Mouse (Mus musculus) stomach, embryonic 16.5 days (tissue): ENCODE results near the gene Unc13d. TPM values are rescaled to one million over a fixed set of nuclear protein-coding genes. Genes with fewer than 3 reads are reported as not detected.

Experiments
- ATAC-seq: fragments of 200-750 bp; cut with Nextera tagmentation; 2 replicates; pipeline ENCODE4 v1.8.0; 2017; ENCODE audit warnings: moderate number of reproducible peaks, moderate TSS enrichment; ENCODE audit not compliant: insufficient read depth, low FRiP score
- H3K27ac ChIP-seq: fragments of 300-500 bp; sonication (generic); 2 replicates; pipeline ENCODE4 v1.5.1; 2014; ENCODE audit warnings: low read length
- H3K27me3 ChIP-seq: fragments of 300-500 bp; sonication (generic); 2 replicates; pipeline ENCODE4 v1.6.1; 2014; ENCODE audit warnings: low read length, control low read depth, mixed read lengths; ENCODE audit not compliant: control insufficient read depth, insufficient read depth
- H3K36me3 ChIP-seq: fragments of 300-500 bp; sonication (generic); 2 replicates; pipeline ENCODE4 v1.6.1; 2014; ENCODE audit warnings: low read length; ENCODE audit not compliant: control insufficient read depth, insufficient read depth
- H3K4me1 ChIP-seq: fragments of 300-500 bp; sonication (generic); 2 replicates; pipeline ENCODE4 v1.6.1; 2014; ENCODE audit warnings: low read length, control low read depth, mixed read lengths; ENCODE audit not compliant: control insufficient read depth, insufficient read depth
- H3K4me2 ChIP-seq: fragments of 300-500 bp; sonication (generic); 2 replicates; pipeline ENCODE4 v1.6.1; 2014; ENCODE audit warnings: low read depth, low read length, mixed read lengths
- H3K4me3 ChIP-seq: fragments of 300-500 bp; sonication (generic); replicated peaks from 2 replicates; pipeline ENCODE4 v1.5.1; 2014; ENCODE audit warnings: mild to moderate bottlenecking, low read length
- H3K9ac ChIP-seq: fragments of 300-500 bp; sonication (generic); 2 replicates; pipeline ENCODE4 v1.6.1; 2014; ENCODE audit warnings: low read length
- H3K9me3 ChIP-seq: fragments of 300-500 bp; sonication (generic); replicated peaks from 2 replicates; pipeline ENCODE4 v1.6.1; 2016; ENCODE audit warnings: low read length, control low read depth; ENCODE audit not compliant: control insufficient read depth
- WGBS: fragments of 180-500 bp; shearing (Covaris S2); extraction: QIAGEN DNeasy Blood & Tissue Kit; methylation state at CpG from one replicate; pipeline ENCODE4 v1.1.7; 2014; 5-methylcytosine and 5-hydroxymethylcytosine counted together
- polyA plus RNA-seq: library from polyadenylated mRNA; unstranded; fragments of >200 nt; fragmentation: Nextera tagmentation; extraction: Ambion mirVana; gene quantifications from 2 replicates; pipeline ENCODE4 v1.2.1, GENCODE M21; 2015

Gene Unc13d
- polyA plus RNA-seq, 1 experiment from 2014 or later = 8.3 TPM

DNA sequence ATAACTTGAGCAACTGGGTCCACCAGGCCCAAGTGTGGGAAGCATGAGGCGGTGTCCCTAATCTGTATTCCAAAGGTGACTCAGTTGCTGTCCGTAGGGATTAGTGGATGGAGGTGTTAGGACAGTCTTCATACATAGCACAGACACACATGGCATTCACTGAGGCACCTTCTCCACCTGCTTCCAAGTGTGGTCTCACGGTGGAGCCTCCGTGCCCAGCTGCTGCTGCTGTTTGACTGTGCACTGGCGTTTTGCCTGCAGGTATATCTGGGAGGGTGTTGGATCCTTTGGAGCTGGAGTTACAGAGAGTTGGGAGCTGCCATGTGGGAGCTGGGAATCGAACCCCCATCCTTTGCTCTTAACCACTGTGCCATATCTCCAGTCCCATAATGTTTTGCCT is 43.2 kb downstream of the Unc13d start:
- Histone ChIP-seq H3K36me3 (no peaks in the 10 kb centered on the region), H3K27me3 (no peaks in the 10 kb centered on the region), H3K9ac (no peak overlapping the region), H3K4me3 (no peak overlapping the region), H3K4me1 (peaks cover 16% of the 10 kb centered on the region; the same call in 1 of the 2 replicates), H3K27ac (no peak overlapping the region), H3K9me3 (no peaks in the 10 kb centered on the region), H3K4me2 (no peak overlapping the region)
- ATAC-seq = no peak
- WGBS = 95% methylated on average over 6 of the region's 6 CpGs

GRCm38 (mm10) chr11:116030898-116031845 is 46.6 kb downstream of the Unc13d start:
- no peaks in the 10 kb centered on the region for H3K27me3 ChIP-seq
- peak overlapping the region; percentile 77 for H3K4me2 ChIP-seq
- peak overlapping the region; percentile 99 for H3K27ac ChIP-seq
- ATAC-seq = no peak
- H3K9ac ChIP-seq = peak overlapping the region; percentile 93
- H3K4me3 ChIP-seq = peak overlapping the region; percentile 68
- 23% methylated on average over 14 of the region's 14 CpGs for WGBS
- no peaks in the 10 kb centered on the region for H3K36me3 ChIP-seq
- no peaks in the 10 kb centered on the region for H3K9me3 ChIP-seq
- peaks cover 18% of the 10 kb centered on the region; the same call in 1 of the 2 replicates for H3K4me1 ChIP-seq

DNA sequence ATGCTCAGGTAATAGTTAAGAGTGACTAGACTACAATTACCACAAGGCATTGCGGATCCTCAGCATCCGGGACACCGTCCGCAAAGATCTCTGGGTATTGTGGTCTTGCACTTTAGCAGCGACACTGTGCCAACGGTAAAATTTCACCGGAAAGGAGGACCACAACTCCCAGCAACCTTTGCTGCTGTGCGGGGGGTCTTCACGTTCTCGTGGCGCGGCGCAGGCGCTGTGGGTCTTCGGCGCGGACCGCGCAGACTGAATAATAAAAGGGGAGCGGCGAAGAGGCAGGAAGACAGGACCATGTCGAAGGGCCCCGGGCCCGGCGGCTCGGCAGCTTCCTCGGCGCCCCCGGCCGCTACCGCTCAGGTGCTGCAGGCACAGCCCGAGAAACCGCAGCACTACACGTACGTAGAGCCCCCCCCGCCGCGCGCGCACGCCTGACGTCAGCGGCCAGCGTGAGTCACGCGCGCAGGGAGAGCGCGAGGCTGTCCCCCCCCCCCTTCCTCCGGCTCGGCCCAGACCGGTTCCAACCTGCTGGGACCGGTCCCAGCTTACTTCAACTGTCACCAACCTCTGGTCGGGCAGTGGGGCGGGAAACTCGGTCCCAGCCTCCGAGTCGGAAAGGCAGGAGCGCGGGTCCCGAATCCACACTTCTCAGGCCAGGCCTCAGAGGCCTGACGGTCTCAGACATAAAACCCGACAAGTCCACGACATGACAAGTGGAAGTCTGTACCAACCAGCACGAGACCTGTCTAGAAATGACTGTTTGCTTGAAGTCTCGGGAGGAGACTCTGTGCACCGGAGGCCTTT is 47.5 kb downstream of the Unc13d start, which contains the start of gene Unk:
TSS of gene Unk (plus strand) at position 235 of the 810 bp plus-strand sequence.
- peaks cover 18% of the 10 kb centered on the region; the same call in 1 of the 2 replicates for H3K4me1 ChIP-seq
- H3K4me3 ChIP-seq = peak within 1 kb of the TSS; percentile 68
- H3K9me3 ChIP-seq = no peaks in the 10 kb centered on the region
- H3K4me2 ChIP-seq = peak within 1 kb of the TSS; percentile 77
- H3K9ac ChIP-seq = peak within 1 kb of the TSS; percentile 93
- under 1% methylated on average over 66 of the region's 67 CpGs for WGBS
- ATAC-seq = peak; percentile 95
- H3K36me3 ChIP-seq = no peaks in the 10 kb centered on the region
- peak within 1 kb of the TSS; percentile 99 for H3K27ac ChIP-seq
- no peaks in the 10 kb centered on the region for H3K27me3 ChIP-seq

- Histone ChIP-seq H3K36me3 (no peaks in the 10 kb centered on the region), H3K9me3 (no peaks in the 10 kb centered on the region), H3K4me1 (peaks cover 18% of the 10 kb centered on the region; the same call in 1 of the 2 replicates), H3K4me2 (peak overlapping the region; percentile 63), H3K9ac (peak overlapping the region; percentile 73), H3K27me3 (no peaks in the 10 kb centered on the region), H3K27ac (peak overlapping the region; percentile 22; the same call in 1 of the 2 replicates), H3K4me3 (peak overlapping the region; percentile 68)
- ATAC-seq = no peak
- WGBS = 74% methylated on average over 6 of the region's 6 CpGs
These were observed 48.5 kb downstream of the Unc13d start for GRCm38 (mm10) chr11:116029086-116029865.

DNA sequence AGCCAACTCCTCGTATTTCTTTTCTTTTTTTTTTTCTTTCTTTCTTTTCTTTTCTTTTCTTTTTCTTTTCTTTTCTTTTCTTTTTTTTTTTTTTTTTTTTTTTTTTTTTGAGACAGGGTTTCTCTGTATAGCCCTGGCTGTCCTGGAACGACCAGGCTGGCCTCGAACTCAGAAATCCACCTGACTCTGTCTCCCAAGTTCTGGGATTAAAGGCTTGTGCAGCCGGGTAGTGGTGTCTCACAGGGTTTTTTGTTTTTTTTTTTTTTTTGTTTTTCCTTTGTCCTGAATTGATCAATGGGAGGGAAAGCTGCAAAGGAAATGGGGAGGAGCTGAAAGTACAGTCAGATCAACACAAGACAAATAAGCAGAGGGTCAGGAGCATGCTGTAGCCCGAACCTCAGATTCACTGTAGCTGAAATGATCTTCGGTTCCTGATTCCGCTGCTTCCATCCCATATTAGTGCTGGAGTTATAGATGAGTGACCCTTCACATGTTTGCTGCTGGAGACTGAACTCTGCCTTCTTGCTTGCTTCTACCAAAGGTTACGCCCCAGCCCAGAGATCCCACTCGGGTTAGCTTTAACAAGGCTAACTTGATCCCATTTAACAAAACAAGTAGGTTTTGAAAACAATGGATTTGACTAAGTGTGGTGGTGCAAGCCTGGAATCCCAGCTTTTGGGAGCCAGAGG is 49.4 kb downstream of the Unc13d start:
- no peaks in the 10 kb centered on the region for H3K27me3 ChIP-seq
- H3K27ac ChIP-seq = no peak overlapping the region
- no peak overlapping the region for H3K4me2 ChIP-seq
- no peaks in the 10 kb centered on the region; the same call in 1 of the 2 replicates for H3K36me3 ChIP-seq
- no peaks in the 10 kb centered on the region for H3K9me3 ChIP-seq
- no peak overlapping the region for H3K9ac ChIP-seq
- peaks cover 18% of the 10 kb centered on the region; the same call in 1 of the 2 replicates for H3K4me1 ChIP-seq
- 75% methylated on average over 9 of the region's 9 CpGs for WGBS
- no peak for ATAC-seq
- H3K4me3 ChIP-seq = no peak overlapping the region

GRCm38 (mm10) chr11:116027756-116028155 is 50.0 kb downstream of the Unc13d start, which contains the start of gene H3f3b:
Gene H3f3b (minus strand): TSS chr11:116027962.
- WGBS = 65% methylated on average over 4 of the region's 4 CpGs
- no peaks in the 10 kb centered on the region for H3K9me3 ChIP-seq
- no peak for ATAC-seq
- no peak within 1 kb of the TSS for H3K4me3 ChIP-seq
- no peaks in the 10 kb centered on the region for H3K27me3 ChIP-seq
- no peak within 1 kb of the TSS for H3K4me2 ChIP-seq
- no peak within 1 kb of the TSS for H3K9ac ChIP-seq
- H3K36me3 ChIP-seq = no peaks in the 10 kb centered on the region; the same call in 1 of the 2 replicates
- peaks cover 18% of the 10 kb centered on the region; the same call in 1 of the 2 replicates for H3K4me1 ChIP-seq
- no peak within 1 kb of the TSS for H3K27ac ChIP-seq

DNA sequence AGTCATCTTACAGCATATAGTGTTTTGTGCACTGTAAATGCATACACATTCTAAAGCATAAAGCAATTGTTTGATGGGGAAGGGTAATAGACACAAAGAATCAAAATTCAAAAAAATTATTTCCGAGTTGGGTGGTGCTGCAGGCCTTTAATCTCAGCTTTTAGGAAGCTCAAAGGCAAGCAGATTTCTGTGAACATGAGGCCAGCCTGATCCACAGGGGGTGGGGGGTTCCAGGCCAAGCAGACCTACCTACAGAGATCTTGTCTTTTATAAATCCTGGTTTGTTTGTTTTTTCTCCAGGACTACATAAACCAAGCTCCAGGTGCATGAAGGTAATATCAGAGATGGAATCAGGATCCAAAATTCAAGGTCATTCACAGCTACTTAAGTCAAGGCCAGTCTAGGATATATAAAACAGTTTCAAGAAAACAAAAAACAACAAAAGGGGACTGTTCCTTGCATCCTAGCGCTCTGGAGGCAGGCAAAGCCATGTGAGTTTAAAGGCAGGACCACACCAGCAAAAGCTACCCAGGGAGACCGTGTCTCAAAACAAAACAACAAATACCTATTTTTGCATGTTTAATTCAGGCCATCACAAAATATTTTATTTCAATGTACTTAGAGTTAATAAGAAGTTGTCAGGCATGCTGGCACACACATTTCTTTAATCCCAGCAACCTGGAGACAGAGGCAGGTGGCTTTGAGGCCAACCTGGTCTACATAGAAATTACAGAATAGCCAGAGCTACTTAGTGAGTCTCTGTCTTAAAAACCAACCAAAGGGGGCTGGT is 52.5 kb downstream of the Unc13d start:
- H3K9me3 ChIP-seq = no peaks in the 10 kb centered on the region
- H3K9ac ChIP-seq = no peak overlapping the region
- no peak overlapping the region for H3K27ac ChIP-seq
- H3K36me3 ChIP-seq = no peaks in the 10 kb centered on the region; the same call in 1 of the 2 replicates
- no peak for ATAC-seq
- no peak overlapping the region for H3K4me2 ChIP-seq
- 91% methylated on average over 3 of the region's 3 CpGs for WGBS
- no peak overlapping the region for H3K4me3 ChIP-seq
- peaks cover 6% of the 10 kb centered on the region; the same call in 1 of the 2 replicates for H3K4me1 ChIP-seq
- H3K27me3 ChIP-seq = no peaks in the 10 kb centered on the region
